Mouse (Mus musculus) stomach, embryonic 14.5 days (tissue): ENCODE measurements around the gene Socs1. TPM values are rescaled to one million over a fixed set of nuclear protein-coding genes. Genes with fewer than 3 reads are reported as not detected.

ENCODE experiments used
- ATAC-seq: fragments of 200-750 bp; cut with Nextera tagmentation; 2 replicates; pipeline ENCODE4 v1.8.0; 2017; ENCODE audit warnings: low read depth, moderate TSS enrichment; ENCODE audit not compliant: insufficient number of reproducible peaks, insufficient read depth, low FRiP score
- H3K27ac ChIP-seq: fragments of 300-500 bp; sonication (generic); 2 replicates; pipeline ENCODE4 v1.5.1; 2014; ENCODE audit warnings: mild to moderate bottlenecking, low read length, moderate library complexity, mixed read lengths
- H3K27me3 ChIP-seq: fragments of 300-500 bp; sonication (generic); 2 replicates; pipeline ENCODE4 v1.6.1; 2014; ENCODE audit warnings: low read length, control low read depth, mixed read lengths; ENCODE audit not compliant: control insufficient read depth, insufficient read depth
- H3K36me3 ChIP-seq: fragments of 300-500 bp; sonication (generic); 2 replicates; pipeline ENCODE4 v1.6.1; 2014; ENCODE audit warnings: mild to moderate bottlenecking, control low read depth, low read length, moderate library complexity, mixed read lengths; ENCODE audit not compliant: control insufficient read depth, insufficient read depth
- H3K4me1 ChIP-seq: fragments of 300-500 bp; sonication (generic); 2 replicates; pipeline ENCODE4 v1.6.1; 2014; ENCODE audit warnings: low read length, control low read depth, mixed read lengths; ENCODE audit not compliant: control insufficient read depth, insufficient read depth
- H3K4me2 ChIP-seq: fragments of 300-500 bp; sonication (generic); replicated peaks from 2 replicates; pipeline ENCODE4 v1.6.1; 2014; ENCODE audit warnings: low read depth, low read length, control low read depth
- H3K4me3 ChIP-seq: fragments of 300-500 bp; sonication (generic); 2 replicates; pipeline ENCODE4 v1.5.1; 2014; ENCODE audit warnings: low read depth, low read length, control low read depth
- H3K9ac ChIP-seq: fragments of 300-500 bp; sonication (generic); replicated peaks from 2 replicates; pipeline ENCODE4 v1.6.1; 2014; ENCODE audit warnings: low read depth, mild to moderate bottlenecking, control low read depth, low read length, moderate library complexity, mixed read lengths
- H3K9me3 ChIP-seq: fragments of 300-500 bp; sonication (generic); 2 replicates; pipeline ENCODE4 v1.6.1; 2016; ENCODE audit warnings: low read depth, low read length, control low read depth; ENCODE audit not compliant: control insufficient read depth
- WGBS: fragments of 180-500 bp; shearing (Covaris S2); extraction: QIAGEN DNeasy Blood & Tissue Kit; methylation state at CpG from one replicate; pipeline ENCODE4 v1.1.7; 2014; 5-methylcytosine and 5-hydroxymethylcytosine counted together
- polyA plus RNA-seq: library from polyadenylated mRNA; unstranded; fragments of >200 nt; fragmentation: Nextera tagmentation; extraction: Ambion mirVana; gene quantifications from 2 replicates; pipeline ENCODE4 v1.2.1, GENCODE M21; 2014

The Socs1 gene
- polyA plus RNA-seq, 1 experiment from 2014 or later: 11.4 TPM

DNA sequence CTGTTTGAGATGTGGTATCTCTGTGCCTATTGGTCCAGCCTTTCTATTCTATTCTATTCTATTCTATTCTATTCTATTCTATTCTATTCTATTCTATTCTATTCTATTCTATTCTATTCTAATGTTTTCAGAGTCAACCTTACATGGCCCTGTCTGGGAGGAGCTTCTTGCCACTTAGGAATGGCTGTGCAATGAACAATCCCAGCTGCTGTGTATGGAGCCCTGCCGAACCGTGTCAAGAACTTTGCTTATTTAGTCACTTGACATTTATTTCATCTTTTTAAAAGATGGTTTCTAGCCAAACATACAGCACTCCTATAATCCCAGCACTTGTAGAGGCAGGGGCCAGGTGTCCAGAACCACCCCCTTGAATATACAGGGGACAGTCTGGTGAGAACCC is 21.0 kb downstream of the Socs1 start:
- ATAC-seq: no peak; the same call in 1 of the 2 replicates
- no peaks in the 10 kb centered on the region for H3K27me3 ChIP-seq
- WGBS: 11% methylated on average over 2 of the region's 2 CpGs
- H3K4me3 ChIP-seq: no peak overlapping the region
- H3K4me2 ChIP-seq: no peak overlapping the region
- H3K36me3 ChIP-seq: no peaks in the 10 kb centered on the region
- H3K4me1 ChIP-seq: peaks cover 7% of the 10 kb centered on the region; the same call in 1 of the 2 replicates
- H3K27ac ChIP-seq: no peak overlapping the region
- H3K9me3 ChIP-seq: no peaks in the 10 kb centered on the region
- H3K9ac ChIP-seq: no peak overlapping the region

DNA sequence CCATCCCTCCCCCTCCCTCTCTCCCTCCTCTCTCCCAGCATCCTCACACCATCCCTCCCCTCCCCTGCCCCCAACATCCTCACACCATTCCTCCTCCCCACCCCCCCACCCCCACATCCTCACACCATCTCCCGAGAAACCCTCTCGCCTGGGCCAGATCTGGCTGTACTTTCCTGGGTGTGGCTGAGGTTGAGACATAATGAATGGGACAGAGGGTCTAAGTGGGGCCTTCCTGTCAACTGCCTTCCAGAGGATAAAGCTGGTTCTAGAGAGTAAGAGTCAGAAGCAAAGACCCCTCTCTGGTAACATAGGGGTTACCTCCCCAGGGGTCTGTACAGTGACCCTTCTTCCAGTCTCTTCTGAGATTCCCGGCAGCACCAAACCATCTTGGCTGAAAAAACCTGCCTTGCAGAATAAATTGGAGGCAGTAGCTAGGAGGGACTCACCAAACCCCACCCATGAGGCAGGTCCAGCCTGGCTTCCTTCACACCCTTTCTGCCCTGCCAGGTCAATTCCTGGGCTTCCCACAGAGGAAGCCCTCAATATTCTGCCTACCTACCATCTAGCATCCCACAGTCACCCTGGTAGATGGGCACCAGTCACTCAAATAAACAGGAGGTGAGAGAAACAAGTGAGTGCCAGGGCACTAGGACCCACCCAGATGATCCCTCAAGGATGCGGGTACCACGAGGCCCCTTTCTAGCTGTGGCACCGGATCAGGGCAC is 21.6 kb downstream of the Socs1 start:
- Histone ChIP-seq H3K4me2 (no peak overlapping the region), H3K4me1 (peaks cover 7% of the 10 kb centered on the region; the same call in 1 of the 2 replicates), H3K27me3 (no peaks in the 10 kb centered on the region), H3K9ac (no peak overlapping the region), H3K36me3 (no peaks in the 10 kb centered on the region), H3K9me3 (no peaks in the 10 kb centered on the region), H3K27ac (no peak overlapping the region), H3K4me3 (no peak overlapping the region)
- no peak for ATAC-seq
- WGBS: 44% methylated on average over 6 of the region's 6 CpGs

DNA sequence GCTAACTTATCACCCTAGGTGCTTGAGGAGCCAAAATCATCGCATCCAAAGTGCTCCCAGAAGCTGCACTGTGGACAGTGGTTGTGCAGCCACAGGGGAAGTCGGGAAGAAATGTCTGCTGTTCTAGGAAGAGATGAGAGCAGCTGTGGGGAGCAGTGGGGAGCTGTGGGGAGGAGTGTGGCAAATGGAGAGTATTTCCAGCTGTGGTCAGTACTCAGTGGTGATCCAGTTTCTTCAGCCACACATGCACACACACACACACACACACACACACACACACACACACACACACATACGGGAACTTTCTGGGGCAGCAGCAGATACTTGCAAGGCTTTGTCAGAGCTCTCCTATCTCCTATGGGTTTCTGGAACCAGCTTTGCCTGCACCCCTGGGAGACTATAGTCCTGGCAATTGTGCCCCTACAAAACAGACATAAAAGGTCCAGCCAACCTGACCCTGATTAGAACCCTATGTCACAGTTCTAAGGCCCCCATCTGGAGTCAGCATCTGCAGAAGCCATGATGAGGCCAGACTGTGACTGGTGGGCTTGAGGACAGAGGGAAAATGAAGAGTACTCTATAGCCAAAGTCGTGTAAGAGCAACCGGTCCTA is 22.7 kb downstream of the Socs1 start:
- Histone ChIP-seq H3K4me1 (peaks cover 7% of the 10 kb centered on the region; the same call in 1 of the 2 replicates), H3K9me3 (no peaks in the 10 kb centered on the region), H3K9ac (no peak overlapping the region), H3K4me3 (no peak overlapping the region), H3K27me3 (no peaks in the 10 kb centered on the region), H3K27ac (no peak overlapping the region), H3K36me3 (no peaks in the 10 kb centered on the region), H3K4me2 (no peak overlapping the region)
- ATAC-seq: no peak
- WGBS: 65% methylated on average over 5 of the region's 5 CpGs

DNA sequence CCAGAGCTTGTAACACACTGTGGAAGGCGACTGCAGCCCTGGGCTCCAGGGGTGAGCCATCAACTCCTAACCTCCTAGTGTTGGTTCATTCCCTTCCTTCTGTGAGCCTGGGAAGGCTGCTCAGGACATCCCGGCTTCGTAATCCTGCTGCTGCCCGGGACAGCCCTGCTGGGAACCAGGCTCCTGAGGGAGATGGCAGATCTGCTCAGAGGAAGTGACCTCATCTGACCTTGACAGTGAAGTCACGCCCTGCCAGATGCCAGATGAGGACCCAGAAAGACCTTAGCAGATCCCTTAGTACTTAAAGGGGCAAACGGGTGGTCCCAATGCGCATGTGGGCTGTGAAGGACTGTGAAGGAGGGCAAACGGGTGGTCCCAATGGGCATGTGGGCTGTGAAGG is 24.2 kb downstream of the Socs1 start:
- H3K9ac ChIP-seq: no peak overlapping the region
- ATAC-seq: no peak
- H3K4me3 ChIP-seq: no peak overlapping the region
- H3K4me1 ChIP-seq: peaks cover 7% of the 10 kb centered on the region; the same call in 1 of the 2 replicates
- H3K4me2 ChIP-seq: no peak overlapping the region
- WGBS: 77% methylated on average over 8 of the region's 8 CpGs
- H3K27ac ChIP-seq: no peak overlapping the region
- H3K36me3 ChIP-seq: no peaks in the 10 kb centered on the region
- no peaks in the 10 kb centered on the region for H3K27me3 ChIP-seq
- H3K9me3 ChIP-seq: no peaks in the 10 kb centered on the region

DNA sequence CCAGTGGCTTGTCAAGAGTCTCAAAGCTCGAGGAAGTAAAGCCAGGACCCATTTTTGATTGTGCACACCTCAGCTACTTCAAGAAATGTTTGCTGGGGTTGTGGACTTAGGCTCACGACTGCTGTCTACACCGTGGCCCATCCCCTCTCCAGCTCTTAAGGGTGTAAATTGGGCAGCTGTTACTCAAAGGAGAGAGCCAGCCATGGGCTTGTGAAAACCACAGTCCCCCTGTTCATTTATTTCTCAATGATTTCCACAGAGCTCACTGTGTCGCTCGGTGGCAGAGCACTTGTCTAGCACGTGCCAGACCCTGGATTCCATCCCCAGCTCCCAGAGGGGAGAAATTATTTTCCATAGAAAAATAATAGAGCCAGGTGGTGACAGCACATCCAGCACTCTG is 29.2 kb downstream of the Socs1 start:
- Histone ChIP-seq H3K4me2 (no peak overlapping the region), H3K36me3 (no peaks in the 10 kb centered on the region), H3K27ac (no peak overlapping the region), H3K4me3 (no peak overlapping the region), H3K9ac (no peak overlapping the region), H3K27me3 (no peaks in the 10 kb centered on the region), H3K4me1 (no peaks in the 10 kb centered on the region), H3K9me3 (no peaks in the 10 kb centered on the region)
- no peak for ATAC-seq
- 64% methylated on average over 6 of the region's 6 CpGs for WGBS

DNA sequence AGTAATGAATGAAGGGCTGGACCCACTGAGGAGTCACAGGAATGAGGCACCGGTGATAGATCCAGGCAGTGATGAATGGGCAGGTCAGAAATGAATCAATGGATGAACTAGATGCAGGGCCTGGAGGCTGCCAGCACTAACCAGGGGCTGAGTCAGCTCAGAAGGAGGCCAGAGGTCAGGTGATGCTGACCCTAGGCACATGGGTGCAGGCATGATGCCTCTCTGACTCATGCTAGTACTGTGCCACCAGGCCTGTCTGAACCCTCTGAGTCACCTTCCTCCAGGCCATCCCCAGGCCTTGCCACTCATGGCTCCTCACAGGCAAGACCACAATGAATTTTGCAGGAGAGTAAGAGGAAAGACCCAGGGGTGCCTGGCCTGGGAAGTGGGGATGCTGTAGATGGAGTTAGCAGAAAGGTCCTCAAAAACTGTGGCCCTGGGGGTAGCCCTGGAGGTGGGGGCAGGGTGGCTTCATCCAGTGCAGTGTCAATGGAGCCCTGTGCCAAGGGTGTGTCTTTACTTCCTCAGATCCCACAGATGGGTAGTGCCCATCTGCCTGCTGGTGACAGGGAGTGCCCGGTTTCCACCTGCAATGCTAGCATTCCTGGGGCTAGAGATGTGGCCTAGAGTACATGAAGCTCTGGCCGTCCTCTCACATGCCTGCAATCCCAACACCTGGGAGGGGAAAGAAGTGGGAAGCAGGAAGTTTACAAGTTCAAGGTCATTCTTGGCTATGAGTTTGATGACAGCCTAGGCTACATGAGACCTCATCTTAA is 30.6 kb downstream of the Socs1 start:
- Histone ChIP-seq H3K27me3 (no peaks in the 10 kb centered on the region), H3K27ac (no peak overlapping the region), H3K4me2 (no peak overlapping the region), H3K4me1 (no peaks in the 10 kb centered on the region), H3K9me3 (no peaks in the 10 kb centered on the region), H3K9ac (no peak overlapping the region), H3K4me3 (no peak overlapping the region), H3K36me3 (no peaks in the 10 kb centered on the region)
- ATAC-seq: no peak
- 74% methylated on average over 3 of the region's 3 CpGs for WGBS

DNA sequence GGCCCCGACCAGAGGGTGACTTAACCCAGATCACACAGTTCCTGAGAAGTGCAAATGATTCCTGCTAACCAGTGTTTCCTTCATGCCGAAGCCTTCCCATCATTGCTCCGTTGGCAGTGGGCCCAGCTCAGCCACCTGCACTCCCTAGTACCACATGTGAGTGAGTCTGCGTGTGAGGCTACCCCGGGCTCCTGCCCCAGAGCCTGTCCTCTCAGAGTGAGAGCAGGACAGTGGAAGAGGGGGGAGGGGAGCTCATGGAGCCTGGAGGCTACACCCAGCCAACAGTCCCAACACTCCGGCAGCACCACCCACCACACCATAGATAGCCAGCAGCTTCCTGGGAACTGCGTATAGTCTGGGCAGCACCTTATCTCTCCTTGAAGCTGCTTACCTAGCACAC is 35.5 kb downstream of the Socs1 start:
- ATAC-seq: peak; percentile 70
- Histone ChIP-seq H3K9me3 (no peaks in the 10 kb centered on the region), H3K4me3 (no peak overlapping the region), H3K27me3 (no peaks in the 10 kb centered on the region), H3K27ac (no peak overlapping the region), H3K9ac (no peak overlapping the region), H3K36me3 (no peaks in the 10 kb centered on the region), H3K4me2 (no peak overlapping the region), H3K4me1 (peaks cover 3% of the 10 kb centered on the region; the same call in 1 of the 2 replicates)
- WGBS: 40% methylated on average over 7 of the region's 7 CpGs

DNA sequence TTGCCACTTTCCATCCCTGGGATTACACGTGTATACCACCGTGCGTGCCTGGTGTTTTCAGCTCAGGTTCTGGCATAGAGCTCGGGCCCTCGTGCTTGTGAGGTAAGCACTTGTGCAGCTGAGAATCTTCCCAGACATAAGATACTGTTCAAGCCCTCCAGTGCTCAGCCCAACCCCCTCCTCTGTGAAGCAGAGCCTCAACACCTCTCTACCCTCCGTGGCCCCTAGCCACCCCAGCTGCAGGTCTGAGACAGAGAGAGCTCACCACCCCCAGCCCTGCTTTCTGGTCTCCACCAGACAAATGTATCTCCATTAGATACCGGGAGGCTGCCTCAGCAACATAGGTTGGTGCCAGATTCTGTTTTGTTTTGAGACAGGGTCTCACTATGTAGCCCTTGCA is 36.1 kb downstream of the Socs1 start:
- Histone ChIP-seq H3K4me2 (no peak overlapping the region), H3K4me1 (peaks cover 3% of the 10 kb centered on the region; the same call in 1 of the 2 replicates), H3K27me3 (no peaks in the 10 kb centered on the region), H3K9ac (no peak overlapping the region), H3K9me3 (no peaks in the 10 kb centered on the region), H3K4me3 (no peak overlapping the region), H3K36me3 (no peaks in the 10 kb centered on the region), H3K27ac (no peak overlapping the region)
- 32% methylated on average over 7 of the region's 7 CpGs for WGBS
- no peak for ATAC-seq
